Mouse (Mus musculus): ENCODE data around the gene Cgnl1. TPM values are rescaled to one million over a fixed set of nuclear protein-coding genes. Genes with fewer than 3 reads are reported as not detected.

Cgnl1 gene
- polyA plus RNA-seq, 1 experiment: 36.5 TPM

GRCm38 (mm10) chr9:71689369-71690073, 81.9 kb downstream of the Cgnl1 start:
- H3K27me3 ChIP-seq (ENCODE audit: control insufficient read depth, insufficient read depth, low read length): no peaks in the 10 kb centered on the region
- no peak overlapping the region for H3K4me3 ChIP-seq (ENCODE audit: control insufficient read depth, low read depth, low read length)
- TF ChIP-seq POLR2A (IDR thresholded peaks at IDR 0.05; ENCODE audit: control insufficient read depth, low read depth, low read length): no peak
- no peak for TF ChIP-seq CTCF (IDR thresholded peaks at IDR 0.05; ENCODE audit: control insufficient read depth, insufficient read depth, insufficient replicate concordance, low read depth, low read length)
- H3K4me1 ChIP-seq (ENCODE audit: control insufficient read depth, insufficient read depth, low read length): no peaks in the 10 kb centered on the region
- H3K27ac ChIP-seq (ENCODE audit: control insufficient read depth, insufficient read depth, low read depth, low read length): no peak overlapping the region
- H3K36me3 ChIP-seq (ENCODE audit: control insufficient read depth, insufficient read depth, low read length): no peaks in the 10 kb centered on the region

- no peaks in the 10 kb centered on the region for H3K4me1 ChIP-seq (ENCODE audit: control insufficient read depth, insufficient read depth, low read length)
- peak overlapping the region; percentile 19; the same call in 1 of the 2 replicates for H3K27ac ChIP-seq (ENCODE audit: control insufficient read depth, insufficient read depth, low read depth, low read length)
- no peaks in the 10 kb centered on the region for H3K27me3 ChIP-seq (ENCODE audit: control insufficient read depth, insufficient read depth, low read length)
- H3K36me3 ChIP-seq (ENCODE audit: control insufficient read depth, insufficient read depth, low read length): no peaks in the 10 kb centered on the region
- no peak overlapping the region for H3K4me3 ChIP-seq (ENCODE audit: control insufficient read depth, low read depth, low read length)
- TF ChIP-seq CTCF (IDR thresholded peaks at IDR 0.05; ENCODE audit: control insufficient read depth, insufficient read depth, insufficient replicate concordance, low read depth, low read length): no peak
- TF ChIP-seq POLR2A (IDR thresholded peaks at IDR 0.05; ENCODE audit: control insufficient read depth, low read depth, low read length): no peak
These were observed 84.9 kb downstream of the Cgnl1 start for GRCm38 (mm10) chr9:71686463-71686862.

- H3K4me1 ChIP-seq (ENCODE audit: control insufficient read depth, insufficient read depth, low read length): no peaks in the 10 kb centered on the region
- no peak for TF ChIP-seq POLR2A (IDR thresholded peaks at IDR 0.05; ENCODE audit: control insufficient read depth, low read depth, low read length)
- TF ChIP-seq CTCF (IDR thresholded peaks at IDR 0.05; ENCODE audit: control insufficient read depth, insufficient read depth, insufficient replicate concordance, low read depth, low read length): no peak
These were observed 86.6 kb downstream of the Cgnl1 start for GRCm38 (mm10) chr9:71684772-71685171.

GRCm38 (mm10) chr9:71680381-71680780, 91.0 kb downstream of the Cgnl1 start:
- no peak for TF ChIP-seq CTCF (IDR thresholded peaks at IDR 0.05; ENCODE audit: control insufficient read depth, insufficient read depth, insufficient replicate concordance, low read depth, low read length)
- TF ChIP-seq POLR2A (IDR thresholded peaks at IDR 0.05; ENCODE audit: control insufficient read depth, low read depth, low read length): no peak
- H3K36me3 ChIP-seq (ENCODE audit: control insufficient read depth, insufficient read depth, low read length): no peaks in the 10 kb centered on the region
- H3K27me3 ChIP-seq (ENCODE audit: control insufficient read depth, insufficient read depth, low read length): no peaks in the 10 kb centered on the region
- no peak overlapping the region for H3K27ac ChIP-seq (ENCODE audit: control insufficient read depth, insufficient read depth, low read depth, low read length)
- H3K4me3 ChIP-seq (ENCODE audit: control insufficient read depth, low read depth, low read length): no peak overlapping the region
- H3K4me1 ChIP-seq (ENCODE audit: control insufficient read depth, insufficient read depth, low read length): no peaks in the 10 kb centered on the region

More at GRCm38 (mm10) chr9:71684772-71685171, 86.6 kb downstream of the Cgnl1 start:
- Histone ChIP-seq H3K36me3 (ENCODE audit: control insufficient read depth, insufficient read depth, low read length) (no peaks in the 10 kb centered on the region), H3K27ac (ENCODE audit: control insufficient read depth, insufficient read depth, low read depth, low read length) (peak overlapping the region; percentile 55), H3K27me3 (ENCODE audit: control insufficient read depth, insufficient read depth, low read length) (no peaks in the 10 kb centered on the region), H3K4me3 (ENCODE audit: control insufficient read depth, low read depth, low read length) (no peak overlapping the region)

- no peaks in the 10 kb centered on the region for H3K27me3 ChIP-seq (ENCODE audit: control insufficient read depth, insufficient read depth, low read length)
- no peaks in the 10 kb centered on the region for H3K36me3 ChIP-seq (ENCODE audit: control insufficient read depth, insufficient read depth, low read length)
- no peak overlapping the region for H3K27ac ChIP-seq (ENCODE audit: control insufficient read depth, insufficient read depth, low read depth, low read length)
- H3K4me3 ChIP-seq (ENCODE audit: control insufficient read depth, low read depth, low read length): no peak overlapping the region
- H3K4me1 ChIP-seq (ENCODE audit: control insufficient read depth, insufficient read depth, low read length): no peaks in the 10 kb centered on the region
- TF ChIP-seq CTCF (IDR thresholded peaks at IDR 0.05; ENCODE audit: control insufficient read depth, insufficient read depth, insufficient replicate concordance, low read depth, low read length) (no peak), POLR2A (IDR thresholded peaks at IDR 0.05; ENCODE audit: control insufficient read depth, low read depth, low read length) (no peak)
These were observed 92.1 kb downstream of the Cgnl1 start for GRCm38 (mm10) chr9:71679103-71679815.

- Histone ChIP-seq H3K36me3 (ENCODE audit: control insufficient read depth, insufficient read depth, low read length) (no peaks in the 10 kb centered on the region), H3K27ac (ENCODE audit: control insufficient read depth, insufficient read depth, low read depth, low read length) (no peak overlapping the region), H3K4me3 (ENCODE audit: control insufficient read depth, low read depth, low read length) (no peak overlapping the region), H3K27me3 (ENCODE audit: control insufficient read depth, insufficient read depth, low read length) (no peaks in the 10 kb centered on the region), H3K4me1 (ENCODE audit: control insufficient read depth, insufficient read depth, low read length) (no peaks in the 10 kb centered on the region)
- TF ChIP-seq POLR2A (IDR thresholded peaks at IDR 0.05; ENCODE audit: control insufficient read depth, low read depth, low read length) (no peak), CTCF (IDR thresholded peaks at IDR 0.05; ENCODE audit: control insufficient read depth, insufficient read depth, insufficient replicate concordance, low read depth, low read length) (no peak)
These were observed 94.3 kb downstream of the Cgnl1 start for GRCm38 (mm10) chr9:71676988-71677688.

Data from testis, adult 2 months (tissue).